ENCODE assay signal across 9 mouse cellular contexts in the genomic region with DNA sequence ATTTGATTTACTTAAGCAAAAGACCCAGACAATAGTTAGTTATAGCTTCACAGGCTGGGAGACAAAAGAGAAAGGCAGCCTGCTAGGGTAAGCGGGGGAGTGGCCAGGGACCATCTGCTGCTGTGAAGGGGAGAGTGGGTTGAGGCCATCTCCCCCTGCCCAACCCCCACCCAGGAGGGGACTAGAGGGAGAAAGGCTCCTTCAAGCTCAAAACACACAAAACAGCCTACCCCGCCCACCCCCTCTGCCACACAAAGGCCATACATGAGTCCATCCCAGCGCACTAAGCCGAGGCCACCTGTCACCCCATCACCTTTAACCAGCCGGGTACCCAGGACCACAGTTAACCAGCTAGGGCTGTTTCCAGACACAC. TPM values are rescaled to one million over a fixed set of nuclear protein-coding genes. Genes with fewer than 3 reads are reported as not detected.
DNase-seq lines count a peak whose midpoint lies in the region; ATAC-seq and TF ChIP-seq lines count a peak whose summit lies in the region.
"Had no signal": no experiment of that assay in that cellular context is flagged by ENCODE, and none has a peak within 500 bp of the region (broad histone marks: within the 10 kb centered on the region; RNA-seq: fewer than 3 reads in every experiment).

No protein-coding gene starts in this region.

- H3K4me1 ChIP-seq in kidney, adult 2 months (ENCODE audit: control insufficient read depth, insufficient read depth, low read length), result no peaks in the 10 kb centered on the region
- peaks cover 58% of the 10 kb centered on the region for H3K4me1 ChIP-seq in hindbrain, embryonic 13.5 days (replicated peaks)
- H3K4me1 ChIP-seq in midbrain, postnatal 0 days (ENCODE audit: insufficient read depth, low read length), result peaks cover 5% of the 10 kb centered on the region; the same call in 1 of the 2 replicates

- no peak for DNase-seq in kidney, adult 2 months
- DNase-seq in kidney, postnatal 25 days, result no peak
- peak; percentile 97 for DNase-seq in brain, embryonic 14.5 days (ENCODE audit: low read depth)
- peak; percentile 61 for DNase-seq in midbrain, postnatal 0 days (ENCODE audit: low spot score)
- DNase-seq in urinary bladder, postnatal 10 days (ENCODE audit: low spot score), result no peak
- no peak for DNase-seq in adrenal gland, adult 18-20 months (ENCODE audit: low spot score in 2 of 2)
- no peak for DNase-seq in layer of hippocampus, adult 9-11 months

- peak; percentile 34; the same call in 1 of the 2 replicates for ATAC-seq in hindbrain, embryonic 13.5 days (ENCODE audit: low FRiP score)
- no peak for ATAC-seq in midbrain, postnatal 0 days (ENCODE audit: low FRiP score)
- ATAC-seq: Patski had no signal

- H3K27ac ChIP-seq in kidney, adult 2 months (ENCODE audit: insufficient read depth, low read depth, low read length), result peak overlapping the region; percentile 74
- peak overlapping the region; percentile 84 for H3K27ac ChIP-seq in hindbrain, embryonic 13.5 days
- H3K27ac ChIP-seq in midbrain, postnatal 0 days (ENCODE audit: low read depth, low read length), result no peak overlapping the region

- H3K4me3 ChIP-seq in kidney, adult 2 months (ENCODE audit: insufficient read depth, low read depth, low read length), result peak overlapping the region; percentile 29
- 0 out of 2 replicates have a peak overlapping the region, but pooled peaks have one; percentile 34 for H3K4me3 ChIP-seq in hindbrain, embryonic 13.5 days
- H3K4me3 ChIP-seq in midbrain, postnatal 0 days (ENCODE audit: low read depth, low read length), result no peak overlapping the region

- no peaks in the 10 kb centered on the region for H3K9me3 ChIP-seq in hindbrain, embryonic 13.5 days
- no peaks in the 10 kb centered on the region for H3K9me3 ChIP-seq in midbrain, postnatal 0 days (ENCODE audit: low read length)

- peak overlapping the region; percentile 48 for H3K4me2 ChIP-seq in hindbrain, embryonic 13.5 days
- H3K4me2 ChIP-seq in midbrain, postnatal 0 days (ENCODE audit: low read depth, low read length, poor library complexity, severe bottlenecking), result peak overlapping the region; percentile 20; the same call in 1 of the 2 replicates

- no peak for TF ChIP-seq CTCF in kidney, adult 2 months (conservative IDR thresholded peaks at IDR 0.05; ENCODE audit: insufficient read depth, insufficient read length, low read depth, low read length)
- TF ChIP-seq CTCF in brain, embryonic 14.5 days (IDR thresholded peaks at IDR 0.05; ENCODE audit: borderline replicate concordance, extremely low read depth, insufficient read depth, insufficient read length), result no peak
- no peak for TF ChIP-seq CTCF in midbrain, postnatal 0 days (IDR thresholded peaks at IDR 0.05)

- no peaks in the 10 kb centered on the region for H3K36me3 ChIP-seq in kidney, adult 2 months (ENCODE audit: control insufficient read depth, insufficient read depth, low read length)
- no peaks in the 10 kb centered on the region for H3K36me3 ChIP-seq in hindbrain, embryonic 13.5 days
- no peaks in the 10 kb centered on the region for H3K36me3 ChIP-seq in midbrain, postnatal 0 days (ENCODE audit: insufficient read depth, low read length)

- no peak for TF ChIP-seq POLR2A in kidney, adult 2 months (IDR thresholded peaks at IDR 0.05; ENCODE audit: low read depth, low read length)
- no peak for TF ChIP-seq POLR2A in brain, embryonic 14.5 days (IDR thresholded peaks at IDR 0.05; ENCODE audit: borderline replicate concordance, extremely low read depth, insufficient read depth, insufficient read length, poor library complexity, severe bottlenecking)

- H3K27me3 ChIP-seq in kidney, adult 2 months (replicated peaks; ENCODE audit: control insufficient read depth, insufficient read depth, low read length), result no peaks in the 10 kb centered on the region
- H3K27me3 ChIP-seq in hindbrain, embryonic 13.5 days, result no peaks in the 10 kb centered on the region
- no peaks in the 10 kb centered on the region for H3K27me3 ChIP-seq in midbrain, postnatal 0 days (ENCODE audit: insufficient read depth, low read length)
- H3K27me3 ChIP-seq: Patski had no signal

- no peak overlapping the region; the same call in 1 of the 2 replicates for H3K9ac ChIP-seq in hindbrain, embryonic 13.5 days
- no peak overlapping the region for H3K9ac ChIP-seq in midbrain, postnatal 0 days (replicated peaks; ENCODE audit: low read length, poor library complexity, severe bottlenecking)

- 49% methylated on average over 5 of the region's 5 CpGs for WGBS in kidney, adult 2 months
- WGBS in hindbrain, embryonic 13.5 days, result 4% methylated on average over 5 of the region's 5 CpGs
- 19% methylated on average over 5 of the region's 5 CpGs for WGBS in midbrain, postnatal 0 days

RNA-seq across cellular contexts. Expression of a gene that starts 2.3 kb away (rescaled TPM):
- polyA plus RNA-seq in kidney, adult 2 months (2012; rRNA removed), result 15.7 and 16.6 TPM in 2 replicates
- 37.6 and 72.6 TPM in 2 replicates for polyA plus RNA-seq in brain, embryonic 14.5 days (2012; rRNA removed)
- polyA plus RNA-seq in hindbrain, embryonic 13.5 days (2015; fragmentation: Nextera tagmentation; extraction: Ambion mirVana), result 36.7 and 40.1 TPM in 2 replicates
- total RNA-seq in midbrain, postnatal 0 days (2014; rRNA removed), result 4.6 and 6.9 TPM in 2 replicates
- polyA plus RNA-seq in midbrain, postnatal 0 days (2015; fragmentation: Nextera tagmentation; extraction: Ambion mirVana), result 7.6 and 8.1 TPM in 2 replicates
- total RNA-seq in adrenal gland, adult 18-20 months (2021), result 10 to 100 TPM; 11.8 to 21.4 TPM
- polyA plus RNA-seq: Patski had no signal

RNA-seq across cellular contexts. Expression of a gene that starts 31.9 kb away (rescaled TPM):
- 80.4 and 93.7 TPM in 2 replicates for polyA plus RNA-seq in kidney, adult 2 months (2012; rRNA removed)
- polyA plus RNA-seq in brain, embryonic 14.5 days (2012; rRNA removed), result 5.1 and 5.5 TPM in 2 replicates
- polyA plus RNA-seq in hindbrain, embryonic 13.5 days (2015; fragmentation: Nextera tagmentation; extraction: Ambion mirVana), result 1.6 TPM in 2 replicates
- total RNA-seq in midbrain, postnatal 0 days (2014; rRNA removed), result 0.71 and 1.6 TPM in 2 replicates
- polyA plus RNA-seq in midbrain, postnatal 0 days (2015; fragmentation: Nextera tagmentation; extraction: Ambion mirVana), result 2.2 and 2.5 TPM in 2 replicates
- 1 to 10 TPM; 5.6 to 8.1 TPM for total RNA-seq in adrenal gland, adult 18-20 months (2021)

RNA-seq across cellular contexts. Expression of a gene that starts 52.4 kb away (rescaled TPM):
- polyA plus RNA-seq in kidney, adult 2 months (2012; rRNA removed), result 0.03 and 0.04 TPM in 2 replicates
- 13.2 and 22.5 TPM in 2 replicates for polyA plus RNA-seq in brain, embryonic 14.5 days (2012; rRNA removed)
- polyA plus RNA-seq in hindbrain, embryonic 13.5 days (2015; fragmentation: Nextera tagmentation; extraction: Ambion mirVana), result 4.6 and 5.0 TPM in 2 replicates
- total RNA-seq in midbrain, postnatal 0 days (2014; rRNA removed), result 44.6 and 52.1 TPM in 2 replicates
- 10.2 and 10.7 TPM in 2 replicates for polyA plus RNA-seq in midbrain, postnatal 0 days (2015; fragmentation: Nextera tagmentation; extraction: Ambion mirVana)
- total RNA-seq in adrenal gland, adult 18-20 months (2021), result 1 to 10 TPM; 1.8 to 3.4 TPM

Comparison
In these comparisons a context has a peak if more than half of its experiments do, and no peak if none do; other contexts are left out.
1. DNase-seq: peak in brain, embryonic 14.5 days (single experiment) and midbrain, postnatal 0 days (single experiment); none in kidney, adult 2 months (single experiment), kidney, postnatal 25 days (0 of 2), urinary bladder, postnatal 10 days (single experiment), adrenal gland, adult 18-20 months (0 of 2) and layer of hippocampus, adult 9-11 months (single experiment).
2. RNA of a gene that starts 31.9 kb away (polyA plus RNA-seq): 80.4 to 93.7 TPM in kidney, adult 2 months; 5.1 to 5.5 TPM in brain, embryonic 14.5 days, 2.2 to 2.5 TPM in midbrain, postnatal 0 days and 1.6 TPM in hindbrain, embryonic 13.5 days; every median in the first group is over 10 times any median in the second.